In the genomic region with DNA sequence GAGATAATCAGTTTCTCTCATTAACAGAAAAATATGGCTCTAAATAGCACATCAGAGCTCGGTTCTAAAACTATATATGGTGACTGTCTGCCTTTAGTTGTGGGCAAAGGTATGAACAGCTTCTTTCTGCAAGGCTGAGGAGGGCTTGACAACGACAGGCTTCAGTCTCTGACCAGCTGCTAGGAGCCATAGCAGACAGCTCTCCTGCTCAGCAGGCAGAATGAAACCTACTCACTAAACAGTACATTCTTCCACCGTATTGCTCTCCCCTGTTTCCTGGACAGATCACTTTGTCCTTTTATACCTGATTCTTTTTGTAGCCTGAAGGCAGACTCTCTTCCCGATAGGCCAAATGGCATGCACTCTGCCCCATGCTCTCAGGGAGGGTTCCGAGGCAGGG, we compare ENCODE assay signal across 16 mouse cellular contexts. TPM values are rescaled to one million over a fixed set of nuclear protein-coding genes. Genes with fewer than 3 reads are reported as not detected.
DNase-seq lines count a peak whose midpoint lies in the region; ATAC-seq and TF ChIP-seq lines count a peak whose summit lies in the region.
"Had no signal": no experiment of that assay in that cellular context is flagged by ENCODE, and none has a peak within 500 bp of the region (broad histone marks: within the 10 kb centered on the region; RNA-seq: fewer than 3 reads in every experiment).

No protein-coding gene starts in this region.

- H3K27me3 ChIP-seq in forebrain, embryonic 15.5 days = no peaks in the 10 kb centered on the region
- no peaks in the 10 kb centered on the region for H3K27me3 ChIP-seq in forebrain, embryonic 12.5 days
- H3K27me3 ChIP-seq: heart, embryonic 12.5 days; kidney, embryonic 15.5 days had no signal

- H3K36me3 ChIP-seq in forebrain, embryonic 15.5 days = peaks cover 12% of the 10 kb centered on the region; the same call in 1 of the 2 replicates
- peaks cover 29% of the 10 kb centered on the region for H3K36me3 ChIP-seq in forebrain, embryonic 12.5 days (replicated peaks)

- no peak overlapping the region for H3K4me3 ChIP-seq in forebrain, embryonic 15.5 days
- H3K4me3 ChIP-seq in forebrain, embryonic 12.5 days (replicated peaks) = no peak overlapping the region
- no peak overlapping the region for H3K4me3 ChIP-seq in layer of hippocampus, adult 2 months
- H3K4me3 ChIP-seq in cortical plate, adult 2 months (ENCODE audit: insufficient read depth, low read length) = no peak overlapping the region
- H3K4me3 ChIP-seq: gastrocnemius, adult 2 months; heart, adult 2 months; heart, embryonic 12.5 days; kidney, embryonic 15.5 days had no signal

- no peak overlapping the region for H3K9ac ChIP-seq in forebrain, embryonic 15.5 days (replicated peaks)
- H3K9ac ChIP-seq in forebrain, embryonic 12.5 days = no peak overlapping the region
- H3K9ac ChIP-seq: heart, embryonic 12.5 days; kidney, embryonic 15.5 days; liver, embryonic 14.5 days had no signal

- no peak overlapping the region for H3K4me2 ChIP-seq in forebrain, embryonic 15.5 days (replicated peaks)
- H3K4me2 ChIP-seq in forebrain, embryonic 12.5 days = no peak overlapping the region
- H3K4me2 ChIP-seq: heart, embryonic 12.5 days; kidney, embryonic 15.5 days had no signal

- no peaks in the 10 kb centered on the region for H3K9me3 ChIP-seq in forebrain, embryonic 15.5 days
- no peaks in the 10 kb centered on the region for H3K9me3 ChIP-seq in forebrain, embryonic 12.5 days
- H3K9me3 ChIP-seq: G1E; heart, embryonic 12.5 days; kidney, embryonic 15.5 days had no signal

- 72% methylated on average over 5 of the region's 5 CpGs for WGBS in forebrain, embryonic 15.5 days
- 87% methylated on average over 5 of the region's 5 CpGs for WGBS in forebrain, embryonic 12.5 days

- DNase-seq in cerebellum, adult 18-20 months = peak; percentile 26 to 40
- no peak for DNase-seq in cerebellum, adult 8-10 months
- no peak for DNase-seq in layer of hippocampus, adult 2 months (ENCODE audit: low spot score in 2 of 2)
- no peak for DNase-seq in layer of hippocampus, adult 11-12 months (ENCODE audit: low spot score)
- DNase-seq in layer of hippocampus, adult 18-20 months (ENCODE audit: low spot score in 2 of 2) = no peak

- TF ChIP-seq CTCF in layer of hippocampus, adult 2 months (conservative IDR thresholded peaks at IDR 0.05) = no peak
- no peak for TF ChIP-seq CTCF in cortical plate, adult 2 months (IDR thresholded peaks at IDR 0.05; ENCODE audit: extremely low read depth, insufficient read depth, low read length)

- no peak for TF ChIP-seq POLR2A in cortical plate, adult 2 months (IDR thresholded peaks at IDR 0.05; ENCODE audit: extremely low read depth, insufficient read depth, low read length)

- H3K4me1 ChIP-seq in forebrain, embryonic 15.5 days = no peaks in the 10 kb centered on the region
- no peaks in the 10 kb centered on the region for H3K4me1 ChIP-seq in forebrain, embryonic 12.5 days
- H3K4me1 ChIP-seq in cortical plate, adult 2 months (ENCODE audit: control insufficient read depth, insufficient read depth, low read length) = peaks cover 6% of the 10 kb centered on the region
- H3K4me1 ChIP-seq: heart, embryonic 12.5 days; kidney, embryonic 15.5 days had no signal

- H3K27ac ChIP-seq in forebrain, embryonic 15.5 days (replicated peaks) = peak overlapping the region; percentile 46
- no peak overlapping the region for H3K27ac ChIP-seq in forebrain, embryonic 12.5 days
- H3K27ac ChIP-seq in layer of hippocampus, adult 2 months = peak overlapping the region; percentile 86
- H3K27ac ChIP-seq in cortical plate, adult 2 months (ENCODE audit: insufficient read depth, low read length) = 0 out of 2 replicates have a peak overlapping the region, but pooled peaks have one; percentile 4
- H3K27ac ChIP-seq: gastrocnemius, adult 2 months; heart, adult 2 months; kidney, embryonic 15.5 days; liver, embryonic 14.5 days; macrophage; stomach, postnatal 0 days had no signal

- no peak for ATAC-seq in forebrain, embryonic 15.5 days (replicated peaks)
- ATAC-seq in forebrain, embryonic 12.5 days (ENCODE audit: low FRiP score) = no peak

RNA-seq across cellular contexts. Expression of gene Klc2, which starts 33.4 kb away (rescaled TPM):
- 47.0 and 50.9 TPM in 2 replicates for polyA plus RNA-seq in forebrain, embryonic 15.5 days (2015; fragmentation: Nextera tagmentation; extraction: Ambion mirVana)
- 45.8 and 46.0 TPM in 2 replicates for polyA plus RNA-seq in forebrain, embryonic 12.5 days (2016; fragmentation: Nextera tagmentation; extraction: Ambion mirVana)
- 100 to 1,000 TPM; 223 to 231 TPM for total RNA-seq in layer of hippocampus, adult 2 months (2021)
- 234 and 242 TPM in 2 replicates for polyA plus RNA-seq in cortical plate, adult 2 months (2012; rRNA removed)
- 100 to 1,000 TPM; 230 to 231 TPM for total RNA-seq in layer of hippocampus, adult 18-20 months (2021)

RNA-seq across cellular contexts. Expression of gene Rab1b, which starts 44.9 kb away (rescaled TPM):
- polyA plus RNA-seq in forebrain, embryonic 15.5 days (2015; fragmentation: Nextera tagmentation; extraction: Ambion mirVana) = 243 and 248 TPM in 2 replicates
- 232 and 237 TPM in 2 replicates for polyA plus RNA-seq in forebrain, embryonic 12.5 days (2016; fragmentation: Nextera tagmentation; extraction: Ambion mirVana)
- 100 to 1,000 TPM; 156 to 169 TPM for total RNA-seq in layer of hippocampus, adult 2 months (2021)
- polyA plus RNA-seq in cortical plate, adult 2 months (2012; rRNA removed) = 197 and 202 TPM in 2 replicates
- 100 to 1,000 TPM; 160 to 170 TPM for total RNA-seq in layer of hippocampus, adult 18-20 months (2021)

RNA-seq across cellular contexts. Expression of gene Cnih2, which starts 53.4 kb away (rescaled TPM):
- polyA plus RNA-seq in forebrain, embryonic 15.5 days (2015; fragmentation: Nextera tagmentation; extraction: Ambion mirVana) = 324 and 348 TPM in 2 replicates
- polyA plus RNA-seq in forebrain, embryonic 12.5 days (2016; fragmentation: Nextera tagmentation; extraction: Ambion mirVana) = 168 and 180 TPM in 2 replicates
- 100 to 1,000 TPM; 614 to 642 TPM for total RNA-seq in layer of hippocampus, adult 2 months (2021)
- 399 and 461 TPM in 2 replicates for polyA plus RNA-seq in cortical plate, adult 2 months (2012; rRNA removed)
- 100 to 1,000 TPM; 595 to 617 TPM for total RNA-seq in layer of hippocampus, adult 18-20 months (2021)
- total RNA-seq: heart, adult 2 months had no signal
- polyA plus RNA-seq: macrophage had no signal

Comparison
In these comparisons a context has a peak if more than half of its experiments do, and no peak if none do; other contexts are left out.
1. DNase-seq: peak in cerebellum, adult 18-20 months (2 of 2); none in cerebellum, adult 8-10 months (single experiment), layer of hippocampus, adult 2 months (0 of 2), layer of hippocampus, adult 11-12 months (single experiment) and layer of hippocampus, adult 18-20 months (0 of 2).